Mouse (Mus musculus): Measurements from ENCODE around the gene Olfr934. TPM values are rescaled to one million over a fixed set of nuclear protein-coding genes. Genes with fewer than 3 reads are reported as not detected.

Olfr934 gene
- polyA plus RNA-seq (2015; fragmentation: Nextera tagmentation; extraction: Ambion mirVana): not detected in 2 replicates

GRCm38 (mm10) chr9:38988215-38988614 is at the start of gene Olfr934:
Olfr934 (minus strand) TSS chr9:38988315.
- no peak for ATAC-seq (replicated peaks)

DNA sequence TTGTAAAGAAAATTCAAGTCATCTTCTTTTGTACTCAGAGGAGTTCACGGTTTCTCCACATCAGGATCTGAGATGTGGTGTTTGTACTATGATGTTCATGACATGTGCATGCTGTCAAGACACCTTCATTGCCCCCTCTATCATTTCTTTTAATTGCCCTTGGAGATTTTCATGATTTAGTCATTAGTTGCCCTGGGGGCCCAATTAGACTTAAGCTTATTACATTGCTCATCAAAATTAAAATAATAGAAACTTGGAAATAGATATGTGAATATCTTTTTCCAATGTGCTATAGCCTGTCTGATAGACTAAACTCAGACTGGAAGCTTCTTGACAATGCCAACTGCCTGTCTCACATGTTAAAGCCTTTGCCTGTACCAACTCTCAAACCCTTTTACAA is 35.2 kb upstream of the Olfr934 start, which contains the start of gene Olfr146:
Olfr146 (minus strand) TSS at position 101 of the 400 bp plus-strand sequence.
- Histone ChIP-seq H3K27ac (replicated peaks) (no peak within 1 kb of the TSS), H3K4me1 (no peaks in the 10 kb centered on the region), H3K4me3 (no peak within 1 kb of the TSS), H3K9ac (replicated peaks) (no peak within 1 kb of the TSS), H3K4me2 (replicated peaks) (no peak within 1 kb of the TSS), H3K27me3 (no peaks in the 10 kb centered on the region), H3K9me3 (no peaks in the 10 kb centered on the region), H3K36me3 (no peaks in the 10 kb centered on the region)
- no peak for ATAC-seq (replicated peaks)
- WGBS: 81% methylated on average over 1 of the region's 1 CpGs

More at GRCm38 (mm10) chr9:38988215-38988614, at the start of gene Olfr934:
- H3K4me3 ChIP-seq: no peak within 1 kb of the TSS
- no peaks in the 10 kb centered on the region for H3K36me3 ChIP-seq
- no peaks in the 10 kb centered on the region for H3K9me3 ChIP-seq
- H3K4me1 ChIP-seq: no peaks in the 10 kb centered on the region
- no peak within 1 kb of the TSS for H3K9ac ChIP-seq (replicated peaks)
- no peak within 1 kb of the TSS for H3K4me2 ChIP-seq (replicated peaks)
- no peak within 1 kb of the TSS for H3K27ac ChIP-seq (replicated peaks)
- no peaks in the 10 kb centered on the region for H3K27me3 ChIP-seq
- WGBS: 98% methylated on average over 2 of the region's 2 CpGs

DNA sequence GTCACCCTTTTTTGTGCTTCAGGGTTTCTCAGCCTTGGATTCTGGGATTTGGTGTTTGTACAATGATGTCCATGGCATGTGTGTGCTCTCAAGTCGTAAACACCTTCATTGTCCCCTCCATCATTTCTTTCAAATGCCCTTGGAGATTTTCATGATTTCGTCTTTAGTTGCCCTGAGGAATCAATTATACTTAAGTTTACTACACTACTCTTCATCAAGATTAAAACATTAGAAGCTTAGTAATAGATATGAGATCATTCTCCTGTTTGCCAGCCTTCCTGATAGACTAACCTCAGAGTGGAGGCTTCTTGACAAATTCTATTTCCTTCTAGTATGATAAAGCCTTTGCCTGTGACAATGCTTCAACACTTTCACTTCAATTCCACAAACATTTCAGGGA is 11.5 kb upstream of the Olfr934 start, which contains the start of gene Olfr935:
Olfr935 (minus strand) TSS at position 101 of the 400 bp plus-strand sequence.
- no peaks in the 10 kb centered on the region for H3K9me3 ChIP-seq

GRCm38 (mm10) chr9:38972013-38972412 is 16.1 kb downstream of the Olfr934 start, which contains the start of gene Olfr933:
Olfr933 (plus strand) TSS chr9:38972313.
- H3K9ac ChIP-seq (replicated peaks): no peak within 1 kb of the TSS
- 87% methylated on average over 4 of the region's 4 CpGs for WGBS
- no peak within 1 kb of the TSS for H3K4me3 ChIP-seq
- no peaks in the 10 kb centered on the region for H3K27me3 ChIP-seq
- H3K4me2 ChIP-seq (replicated peaks): no peak within 1 kb of the TSS
- H3K36me3 ChIP-seq: no peaks in the 10 kb centered on the region
- no peaks in the 10 kb centered on the region for H3K9me3 ChIP-seq
- H3K27ac ChIP-seq (replicated peaks): no peak within 1 kb of the TSS
- H3K4me1 ChIP-seq: no peaks in the 10 kb centered on the region
- no peak for ATAC-seq (replicated peaks)

More for the DNA sequence above, 11.5 kb upstream of the Olfr934 start, which contains the start of gene Olfr935:
- Histone ChIP-seq H3K4me3 (no peak within 1 kb of the TSS), H3K36me3 (no peaks in the 10 kb centered on the region), H3K27me3 (no peaks in the 10 kb centered on the region), H3K4me1 (no peaks in the 10 kb centered on the region), H3K4me2 (replicated peaks) (no peak within 1 kb of the TSS), H3K27ac (replicated peaks) (no peak within 1 kb of the TSS), H3K9ac (replicated peaks) (no peak within 1 kb of the TSS)
- WGBS: 77% methylated on average over 2 of the region's 2 CpGs
- ATAC-seq (replicated peaks): no peak

DNA sequence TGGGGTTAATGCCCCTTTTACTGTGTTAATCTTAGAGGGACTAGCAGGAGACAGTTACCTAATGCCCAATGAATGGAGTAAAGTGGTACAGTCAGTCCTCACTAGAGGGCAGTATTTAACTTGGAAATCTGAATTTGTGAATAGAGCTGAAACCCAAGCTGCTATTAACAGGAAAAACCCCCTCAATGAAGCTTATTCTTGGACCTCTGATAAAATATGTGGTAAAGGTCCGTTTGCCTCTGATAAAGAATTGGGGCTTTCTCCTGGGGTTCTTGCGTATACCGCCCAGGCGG is 34.0 kb downstream of the Olfr934 start:
- H3K36me3 ChIP-seq: no peaks in the 10 kb centered on the region
- H3K9ac ChIP-seq (replicated peaks): no peak overlapping the region
- no peaks in the 10 kb centered on the region for H3K4me1 ChIP-seq
- H3K27me3 ChIP-seq: no peaks in the 10 kb centered on the region
- H3K27ac ChIP-seq (replicated peaks): no peak overlapping the region
- H3K4me3 ChIP-seq: no peak overlapping the region
- H3K4me2 ChIP-seq (replicated peaks): no peak overlapping the region
- H3K9me3 ChIP-seq: no peaks in the 10 kb centered on the region
- WGBS: 78% methylated on average over 4 of the region's 4 CpGs
- no peak for ATAC-seq (replicated peaks)

- no peak overlapping the region for H3K4me3 ChIP-seq
- no peak for ATAC-seq (replicated peaks)
- no peaks in the 10 kb centered on the region for H3K27me3 ChIP-seq
- H3K27ac ChIP-seq (replicated peaks): no peak overlapping the region
- H3K9me3 ChIP-seq: no peaks in the 10 kb centered on the region
- no peaks in the 10 kb centered on the region for H3K4me1 ChIP-seq
- no peaks in the 10 kb centered on the region for H3K36me3 ChIP-seq
- no peak overlapping the region for H3K4me2 ChIP-seq (replicated peaks)
- WGBS: 78% methylated on average over 7 of the region's 7 CpGs
- no peak overlapping the region for H3K9ac ChIP-seq (replicated peaks)
Observed at GRCm38 (mm10) chr9:38953401-38954123, 34.6 kb downstream of the Olfr934 start.

Other genes with a start within 250 kb of the Olfr934 start
- gene Olfr920, start 236.0 kb downstream of the Olfr934 start, polyA plus RNA-seq (2015; fragmentation: Nextera tagmentation; extraction: Ambion mirVana): 0.03 TPM in 1 of 2 replicates, not detected in the other
- gene Olfr921, start 215.2 kb downstream of the Olfr934 start, polyA plus RNA-seq (2015; fragmentation: Nextera tagmentation; extraction: Ambion mirVana): not detected in 2 replicates
- gene Olfr922, start 173.7 kb downstream of the Olfr934 start, polyA plus RNA-seq (2015; fragmentation: Nextera tagmentation; extraction: Ambion mirVana): not detected in 2 replicates
- gene Olfr923, start 161.8 kb downstream of the Olfr934 start, polyA plus RNA-seq (2015; fragmentation: Nextera tagmentation; extraction: Ambion mirVana): not detected in 2 replicates
- gene Olfr924, start 143.9 kb downstream of the Olfr934 start, polyA plus RNA-seq (2015; fragmentation: Nextera tagmentation; extraction: Ambion mirVana): not detected in 2 replicates
- gene Olfr26, start 133.3 kb downstream of the Olfr934 start, polyA plus RNA-seq (2015; fragmentation: Nextera tagmentation; extraction: Ambion mirVana): not detected in 2 replicates
- gene Olfr926, start 111.2 kb downstream of the Olfr934 start, polyA plus RNA-seq (2015; fragmentation: Nextera tagmentation; extraction: Ambion mirVana): not detected in 2 replicates
- gene Olfr930, start 58.5 kb downstream of the Olfr934 start, polyA plus RNA-seq (2015; fragmentation: Nextera tagmentation; extraction: Ambion mirVana): not detected in 2 replicates
- gene Olfr933, start 16.0 kb downstream of the Olfr934 start, polyA plus RNA-seq (2015; fragmentation: Nextera tagmentation; extraction: Ambion mirVana): not detected in 2 replicates
- not detected in 2 replicates for gene Olfr935, start 11.4 kb upstream of the Olfr934 start, polyA plus RNA-seq (2015; fragmentation: Nextera tagmentation; extraction: Ambion mirVana)
- not detected in 2 replicates for gene Olfr146, start 35.1 kb upstream of the Olfr934 start, polyA plus RNA-seq (2015; fragmentation: Nextera tagmentation; extraction: Ambion mirVana)
- not detected in 2 replicates for gene Olfr937, start 76.6 kb upstream of the Olfr934 start, polyA plus RNA-seq (2015; fragmentation: Nextera tagmentation; extraction: Ambion mirVana)
- not detected in 2 replicates for gene Olfr938, start 90.6 kb upstream of the Olfr934 start, polyA plus RNA-seq (2015; fragmentation: Nextera tagmentation; extraction: Ambion mirVana)
- gene Olfr27, start 139.8 kb upstream of the Olfr934 start, polyA plus RNA-seq (2015; fragmentation: Nextera tagmentation; extraction: Ambion mirVana): not detected in 2 replicates
- not detected in 2 replicates for gene Olfr943, start 178.0 kb upstream of the Olfr934 start, polyA plus RNA-seq (2015; fragmentation: Nextera tagmentation; extraction: Ambion mirVana)
- gene Olfr944, start 213.6 kb upstream of the Olfr934 start, polyA plus RNA-seq (2015; fragmentation: Nextera tagmentation; extraction: Ambion mirVana): not detected in 2 replicates